Mouse (Mus musculus) E14TG2a.4 (cell line): ENCODE data around the gene Zfp366.

Experiments used
- CTCF ChIP-seq: conservative IDR thresholded peaks from 2 replicates; pipeline ENCODE4 v1.5.1; 2014; ENCODE audit warnings: low read length
- NANOG ChIP-seq: IDR thresholded peaks from 2 replicates; pipeline ENCODE4 v1.6.1; 2014; ENCODE audit warnings: borderline replicate concordance, low read length, mixed read lengths
- POU5F1 ChIP-seq: IDR thresholded peaks from 2 replicates; pipeline ENCODE4 v1.6.1; 2014; ENCODE audit warnings: low read length, borderline replicate concordance

DNA sequence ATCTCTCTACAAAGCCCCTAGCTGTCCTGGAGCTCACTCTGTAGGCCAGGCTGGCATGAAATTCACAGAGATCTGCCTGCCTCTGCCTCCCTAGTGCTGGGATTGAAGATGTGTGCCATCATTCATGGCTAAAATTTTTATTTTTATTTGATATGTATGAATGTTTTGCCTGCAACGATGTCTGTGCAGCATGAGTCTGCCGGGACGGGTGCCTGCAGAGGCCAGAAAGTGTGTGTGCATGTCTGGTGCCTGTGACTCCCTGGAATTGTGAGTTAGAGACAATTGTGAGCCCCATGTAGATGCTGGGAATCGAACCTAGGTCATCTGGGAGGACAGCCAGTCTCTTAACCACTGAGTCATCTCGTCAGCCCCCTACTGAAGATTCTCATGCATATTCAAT, 37.9 kb downstream of the Zfp366 start:
- TF ChIP-seq CTCF (no peak), NANOG (no peak), POU5F1 (no peak)
